8 mouse cellular contexts compared by ENCODE assay signal in the genomic region with DNA sequence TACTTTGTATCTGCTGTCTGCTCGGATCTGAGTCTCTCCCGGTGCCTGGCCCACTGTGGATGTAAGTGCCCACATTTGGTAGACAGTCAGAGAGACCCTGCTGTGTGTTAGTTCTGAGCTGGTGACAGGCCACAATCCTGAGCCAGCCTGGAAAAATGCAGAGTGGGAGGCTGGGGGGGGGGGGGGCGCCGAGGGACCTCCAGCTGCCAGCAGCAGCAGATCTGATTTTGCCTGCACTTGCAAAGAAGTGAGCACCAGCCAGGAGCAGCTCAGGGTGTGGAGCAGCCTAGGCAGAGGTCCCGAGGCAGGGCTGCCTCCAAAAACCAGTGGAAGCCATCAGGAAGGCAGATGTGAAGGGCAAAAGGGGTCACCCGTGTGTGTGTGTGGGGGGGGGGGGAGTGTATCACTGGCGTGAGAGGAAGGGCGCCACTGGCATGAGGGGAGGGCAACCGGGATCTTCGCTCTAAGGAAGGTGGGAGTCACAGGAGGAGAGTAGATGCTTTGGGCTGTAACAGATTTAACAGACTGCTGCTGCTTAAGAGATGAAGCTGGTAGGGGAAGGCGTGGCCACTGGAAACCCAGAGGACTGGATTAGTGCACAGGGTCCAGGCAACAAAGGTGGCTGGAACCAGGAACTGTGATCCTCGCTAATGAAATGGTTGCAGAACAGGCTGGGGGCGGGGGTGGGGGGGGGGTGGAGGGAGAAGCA.
DNase-seq lines count a peak whose midpoint lies in the region; ATAC-seq and TF ChIP-seq lines count a peak whose summit lies in the region.

No protein-coding gene starts in this region.

- no peak for TF ChIP-seq POLR2A in ES-Bruce4 (IDR thresholded peaks at IDR 0.05; ENCODE audit: insufficient read depth, low read length)

- ATAC-seq in heart, embryonic 14.5 days (ENCODE audit: insufficient number of reproducible peaks, insufficient read depth, low FRiP score, low read depth) = no peak
- peak; percentile 50 for ATAC-seq in forebrain, embryonic 13.5 days
- ATAC-seq in midbrain, embryonic 12.5 days (ENCODE audit: low FRiP score, low read depth) = peak; percentile 21
- no peak for ATAC-seq in activated CD4-positive, CD25-positive, alpha-beta regulatory T cell, adult 4 months
- no peak for ATAC-seq in monocyte, adult 5-6 weeks (replicated peaks; ENCODE audit: insufficient number of reproducible peaks, low FRiP score, low TSS enrichment, poor library complexity, severe bottlenecking)

- no peak for DNase-seq in heart, postnatal 10 days
- DNase-seq in cerebellum, adult 8-10 months = no peak

- H3K9me3 ChIP-seq in heart, embryonic 14.5 days (ENCODE audit: control insufficient read depth, low read length) = no peaks in the 10 kb centered on the region
- H3K9me3 ChIP-seq in ES-Bruce4 (replicated peaks; ENCODE audit: control insufficient read depth, insufficient read depth, low read length, poor library complexity, severe bottlenecking) = no peaks in the 10 kb centered on the region
- no peaks in the 10 kb centered on the region for H3K9me3 ChIP-seq in forebrain, embryonic 13.5 days (replicated peaks)
- H3K9me3 ChIP-seq in midbrain, embryonic 12.5 days = no peaks in the 10 kb centered on the region

- 0 out of 4 replicates have a peak overlapping the region, but pooled peaks of 1 of the 2 experiments have one; percentile 14 for H3K27ac ChIP-seq in heart, embryonic 14.5 days (replicated peaks in 1 of 2; ENCODE audit: control insufficient read depth in 1 of 2, insufficient read depth in 1 of 2, low read depth in 2 of 2, low read length in 2 of 2)
- no peak overlapping the region for H3K27ac ChIP-seq in ES-Bruce4 (ENCODE audit: insufficient read depth, low read length)
- peak overlapping the region; percentile 94 for H3K27ac ChIP-seq in forebrain, embryonic 13.5 days
- H3K27ac ChIP-seq in midbrain, embryonic 12.5 days (replicated peaks) = peak overlapping the region; percentile 94

- no peaks in the 10 kb centered on the region for H3K36me3 ChIP-seq in heart, embryonic 14.5 days (ENCODE audit: control insufficient read depth, insufficient read depth, low read length)
- H3K36me3 ChIP-seq in ES-Bruce4 (ENCODE audit: control insufficient read depth, insufficient read depth, low read length, poor library complexity, severe bottlenecking) = no peaks in the 10 kb centered on the region
- no peaks in the 10 kb centered on the region for H3K36me3 ChIP-seq in forebrain, embryonic 13.5 days (ENCODE audit: poor library complexity, severe bottlenecking)
- no peaks in the 10 kb centered on the region for H3K36me3 ChIP-seq in midbrain, embryonic 12.5 days

- no peak for TF ChIP-seq EP300 in ES-Bruce4 (IDR thresholded peaks at IDR 0.05; ENCODE audit: insufficient read depth, low read depth, low read length)

- intact Hi-C loops in heart, postnatal 10 days (cut with DNase I) = no loop called here

- 13% methylated on average over 12 of the region's 13 CpGs for WGBS in heart, embryonic 14.5 days
- WGBS in forebrain, embryonic 13.5 days = 7% methylated on average over 12 of the region's 13 CpGs
- WGBS in midbrain, embryonic 12.5 days = 3% methylated on average over 13 of the region's 13 CpGs

- H3K4me1 ChIP-seq in heart, embryonic 14.5 days (ENCODE audit: control insufficient read depth in 2 of 2, insufficient read depth in 2 of 2, low read length in 2 of 2) = peaks cover 11 to 24% of the 10 kb centered on the region in 2 experiments; a peak in 3 of 4 replicates
- H3K4me1 ChIP-seq in ES-Bruce4 (ENCODE audit: control insufficient read depth, insufficient read depth, low read length) = peaks cover 5% of the 10 kb centered on the region
- H3K4me1 ChIP-seq in forebrain, embryonic 13.5 days = peaks cover 54% of the 10 kb centered on the region
- peaks cover 50% of the 10 kb centered on the region for H3K4me1 ChIP-seq in midbrain, embryonic 12.5 days

- no peaks in the 10 kb centered on the region for H3K27me3 ChIP-seq in heart, embryonic 14.5 days (ENCODE audit: control insufficient read depth, insufficient read depth, low read length)
- H3K27me3 ChIP-seq in ES-Bruce4 (ENCODE audit: control insufficient read depth, insufficient read depth, low read length, poor library complexity, severe bottlenecking) = no peaks in the 10 kb centered on the region
- no peaks in the 10 kb centered on the region for H3K27me3 ChIP-seq in forebrain, embryonic 13.5 days
- no peaks in the 10 kb centered on the region for H3K27me3 ChIP-seq in midbrain, embryonic 12.5 days

- H3K4me2 ChIP-seq in heart, embryonic 14.5 days (ENCODE audit: low read length) = peak overlapping the region; percentile 69
- H3K4me2 ChIP-seq in forebrain, embryonic 13.5 days = peak overlapping the region; percentile 58
- H3K4me2 ChIP-seq in midbrain, embryonic 12.5 days (replicated peaks) = peak overlapping the region; percentile 53

- peak overlapping the region in 1 of 2 experiments; percentile 32; a peak in 2 of 4 replicates for H3K4me3 ChIP-seq in heart, embryonic 14.5 days (ENCODE audit: control insufficient read depth in 1 of 2, insufficient read depth in 1 of 2, low read depth in 1 of 2, low read length in 2 of 2)
- H3K4me3 ChIP-seq in ES-Bruce4 (ENCODE audit: low read depth, low read length) = no peak overlapping the region
- peak overlapping the region; percentile 27 for H3K4me3 ChIP-seq in forebrain, embryonic 13.5 days
- peak overlapping the region; percentile 27 for H3K4me3 ChIP-seq in midbrain, embryonic 12.5 days

- TF ChIP-seq CTCF in ES-Bruce4 (IDR thresholded peaks at IDR 0.05; ENCODE audit: low read depth, low read length) = no peak

- peak overlapping the region; percentile 53; the same call in 1 of the 2 replicates for H3K9ac ChIP-seq in heart, embryonic 14.5 days (ENCODE audit: low read length)
- H3K9ac ChIP-seq in ES-Bruce4 (ENCODE audit: low read depth, poor library complexity, severe bottlenecking) = peak overlapping the region; percentile 24; the same call in 1 of the 2 replicates
- H3K9ac ChIP-seq in forebrain, embryonic 13.5 days = peak overlapping the region; percentile 68
- peak overlapping the region; percentile 50 for H3K9ac ChIP-seq in midbrain, embryonic 12.5 days (replicated peaks)

Comparison
In these comparisons a context has a peak if more than half of its experiments do, and no peak if none do; other contexts are left out.
1. ATAC-seq: peak in forebrain, embryonic 13.5 days (single experiment) and midbrain, embryonic 12.5 days (single experiment); none in heart, embryonic 14.5 days (single experiment), activated CD4-positive, CD25-positive, alpha-beta regulatory T cell, adult 4 months (single experiment) and monocyte, adult 5-6 weeks (single experiment).
2. Peak in every context shown above with its lines, with median percentiles within 50 percentile points of each other: H3K4me2 ChIP-seq and H3K9ac ChIP-seq.